Mouse (Mus musculus) kidney, adult 2 months (tissue): ENCODE results near the gene Gm20532.

Experiments
- CTCF ChIP-seq: fragments of 200-500 bp; conservative IDR thresholded peaks from 2 replicates; pipeline ENCODE4 v1.5.1; 2011; ENCODE audit warnings: low read depth, mild to moderate bottlenecking, control low read depth, low read length, moderate library complexity, mixed read lengths; ENCODE audit not compliant: insufficient read depth, insufficient read length
- POLR2A ChIP-seq: fragments of 200-500 bp; IDR thresholded peaks from one replicate; pipeline ENCODE4 v1.6.1; 2011; ENCODE audit warnings: low read depth, low read length, control low read depth

GRCm38 (mm10) chr2:26547481-26547880 is 39.0 kb upstream of the Gm20532 start:
- TF ChIP-seq POLR2A (no peak), CTCF (peak; percentile 48)
